Mouse (Mus musculus) brain, embryonic 18.5 days (tissue): ENCODE measurements at regions not wholly inside any gene's neighbourhood (a gene's known extent, or its start where the extent isn't known, plus 50 kb on each side); places are given as distances from the start of the nearest gene placed in this dataset.

Experiments
- DNase-seq: peaks from one replicate; pipeline ENCODE4 v3.0.0-alpha.2; 2012; ENCODE audit warnings: low read depth, low spot score

DNA sequence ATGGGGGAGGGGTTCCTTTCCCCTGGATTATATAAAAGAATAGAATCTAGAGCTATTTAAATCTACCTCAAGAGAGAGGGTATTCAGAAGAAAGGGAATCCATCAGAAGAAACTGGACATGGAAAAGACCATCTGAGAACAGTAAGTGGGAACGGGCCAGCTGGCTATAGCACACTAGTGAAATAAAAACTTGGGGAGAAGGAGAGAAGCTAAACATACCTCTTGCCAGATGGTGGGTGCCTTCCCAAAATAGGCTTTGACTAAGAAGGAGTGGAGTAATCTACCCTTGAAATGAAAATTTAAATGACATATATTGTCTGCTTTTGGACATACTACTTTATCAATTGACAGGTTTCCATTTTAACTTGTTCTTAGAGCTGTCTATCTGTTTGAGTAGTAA is 657.6 kb downstream of the Inhba start:
- DNase-seq = no peak

DNA sequence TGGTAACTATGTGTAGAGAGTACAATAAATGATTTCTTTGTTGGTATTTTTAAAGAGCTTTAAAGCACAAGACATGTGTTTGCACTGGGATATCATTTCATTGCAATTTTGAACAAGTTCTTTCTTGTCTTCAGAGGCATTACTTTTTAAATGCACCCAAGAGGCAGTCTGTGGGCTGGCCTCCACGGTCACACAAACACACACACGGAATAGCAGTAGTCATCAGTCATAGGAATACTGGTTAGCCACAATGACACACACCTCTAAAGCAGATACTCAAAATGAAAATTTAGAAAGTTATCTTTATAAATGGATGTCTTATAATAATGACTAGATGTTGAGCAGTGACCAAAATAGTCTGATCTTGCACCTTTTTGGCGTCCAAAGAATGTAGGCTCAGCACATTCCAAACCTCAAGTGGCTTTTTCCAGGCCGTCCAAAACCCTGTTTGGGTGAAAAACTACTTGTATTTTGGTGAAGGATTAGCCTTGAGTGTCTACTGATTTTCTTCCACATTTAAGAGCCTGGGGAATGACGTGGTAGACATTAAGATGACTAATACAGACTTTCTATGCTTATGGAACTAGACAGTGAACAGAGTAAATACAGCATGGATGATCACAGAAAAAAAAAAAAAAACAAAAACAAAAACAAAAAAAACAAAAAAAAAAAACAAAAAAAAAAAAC is 658.5 kb downstream of the Inhba start:
- DNase-seq = no peak

DNA sequence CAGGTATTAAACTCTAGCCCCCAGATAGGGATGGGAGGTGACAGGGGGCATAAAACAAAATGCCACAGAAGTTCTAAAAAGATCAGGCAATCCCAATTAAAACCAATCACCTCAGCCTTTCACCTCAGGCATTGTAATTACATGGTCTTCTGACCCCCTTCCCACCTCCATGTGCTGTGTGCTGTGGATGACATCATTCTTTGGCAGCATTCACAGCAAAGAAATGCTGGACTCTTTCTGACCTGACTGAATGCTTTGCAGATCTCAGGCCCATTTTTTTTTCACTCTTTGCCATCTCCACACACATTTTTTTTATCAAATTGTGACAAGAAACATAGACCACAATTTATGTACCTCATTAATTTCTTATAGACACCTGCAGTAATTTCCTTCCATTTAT is 659.1 kb downstream of the Inhba start:
- DNase-seq = no peak

- no peak for DNase-seq
These were observed 665.2 kb downstream of the Inhba start for GRCm38 (mm10) chr13:16676873-16677272.

DNA sequence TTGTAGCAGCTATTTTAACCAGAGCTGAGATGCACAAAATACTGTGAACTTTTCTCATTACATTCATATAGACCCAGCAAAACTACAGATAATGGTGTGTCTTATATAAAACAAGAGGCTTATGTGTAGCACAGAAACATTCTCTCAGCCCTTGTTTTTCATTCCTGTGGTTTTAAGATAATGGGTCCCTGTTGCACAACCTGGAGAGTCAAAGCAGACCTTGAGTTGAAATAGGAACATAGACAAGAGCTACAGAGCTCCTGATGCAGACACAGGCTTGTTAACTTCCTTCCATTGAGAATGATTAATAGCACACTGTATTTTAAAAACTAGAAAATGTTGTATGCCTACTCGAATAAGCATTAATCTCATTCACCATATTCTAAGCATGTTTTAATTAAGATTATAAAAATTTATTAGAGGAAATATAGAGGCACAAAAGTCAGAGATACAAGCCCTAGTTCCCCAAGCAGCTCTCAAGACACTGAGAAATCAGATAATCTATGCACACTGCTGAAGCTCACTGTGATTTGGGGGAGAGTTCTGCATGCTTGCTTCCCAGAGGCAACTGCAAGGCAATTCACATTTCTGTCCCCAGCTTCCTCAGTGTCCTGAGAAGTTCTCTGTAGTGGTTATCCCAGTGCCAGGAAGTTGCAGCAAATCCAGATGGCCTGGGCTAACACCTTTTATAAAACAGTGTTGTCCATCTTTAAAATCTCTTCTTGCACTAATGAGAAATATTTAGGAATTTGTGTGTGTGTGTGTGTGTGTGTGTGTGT is 666.8 kb downstream of the Inhba start:
- DNase-seq = no peak

GRCm38 (mm10) chr13:16694201-16694600 is 682.5 kb downstream of the Inhba start:
- DNase-seq = no peak

DNA sequence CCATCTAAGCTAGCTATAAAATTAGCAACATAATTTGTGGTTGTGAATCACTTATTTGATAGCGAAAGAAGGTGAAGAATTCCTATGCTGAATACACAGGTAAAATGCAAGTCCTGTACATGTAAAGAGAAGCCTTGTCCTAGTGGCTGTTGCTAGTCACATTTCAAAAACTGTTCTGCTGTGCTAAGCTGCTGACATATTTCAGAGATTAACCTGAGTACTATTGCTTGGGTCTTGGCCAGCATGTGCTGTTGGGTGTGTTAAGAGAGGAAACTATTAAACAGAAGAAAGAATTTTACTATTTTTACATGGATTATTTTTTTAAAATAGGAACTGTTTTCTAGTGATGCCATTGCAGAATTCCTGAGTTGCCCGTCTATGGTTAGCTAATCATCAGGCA is 689.3 kb downstream of the Inhba start:
- no peak for DNase-seq

- DNase-seq = no peak
These were observed 690.5 kb downstream of the Inhba start for GRCm38 (mm10) chr13:16702138-16702537.

DNA sequence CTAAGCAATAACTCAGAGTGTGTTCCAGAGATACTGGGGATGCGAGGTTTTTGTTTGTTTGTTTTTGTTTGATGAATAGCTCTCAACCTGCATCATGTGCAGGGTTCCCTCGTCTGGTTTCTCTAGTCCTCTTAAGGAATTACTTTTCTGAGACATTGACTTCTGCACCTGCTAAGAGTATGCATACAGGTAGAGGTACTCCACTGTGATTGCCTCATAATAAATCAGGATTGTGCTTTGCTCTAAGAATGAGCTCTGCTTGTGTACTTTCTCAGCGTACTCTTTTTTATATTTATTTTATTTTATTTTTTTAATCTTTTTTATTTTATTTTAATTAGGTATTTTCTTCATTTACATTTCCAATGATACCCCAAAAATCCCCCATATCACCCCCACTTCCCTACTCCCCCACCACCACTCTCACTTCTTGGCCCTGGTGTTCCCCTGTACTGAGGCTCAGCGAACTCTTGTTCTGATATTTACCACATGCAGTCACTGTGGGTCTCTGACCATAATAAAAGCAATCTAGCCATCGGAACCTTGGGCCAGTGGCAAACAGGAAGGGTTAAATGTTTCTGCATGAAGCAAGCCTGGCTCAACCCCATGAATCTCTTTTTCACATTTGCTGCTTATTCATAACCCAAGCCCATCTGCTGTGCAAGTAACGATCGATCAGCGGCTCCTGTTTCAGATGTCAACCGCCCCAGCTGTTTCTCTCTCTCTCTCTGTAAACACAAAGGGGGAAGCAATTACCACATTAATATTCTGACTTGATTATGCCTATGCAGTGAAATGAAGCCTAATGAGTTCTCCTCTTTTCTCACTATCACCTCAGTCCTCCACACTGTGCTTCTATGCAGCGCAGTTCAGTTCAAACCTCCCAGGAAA is 693.8 kb downstream of the Inhba start:
- DNase-seq = no peak

DNA sequence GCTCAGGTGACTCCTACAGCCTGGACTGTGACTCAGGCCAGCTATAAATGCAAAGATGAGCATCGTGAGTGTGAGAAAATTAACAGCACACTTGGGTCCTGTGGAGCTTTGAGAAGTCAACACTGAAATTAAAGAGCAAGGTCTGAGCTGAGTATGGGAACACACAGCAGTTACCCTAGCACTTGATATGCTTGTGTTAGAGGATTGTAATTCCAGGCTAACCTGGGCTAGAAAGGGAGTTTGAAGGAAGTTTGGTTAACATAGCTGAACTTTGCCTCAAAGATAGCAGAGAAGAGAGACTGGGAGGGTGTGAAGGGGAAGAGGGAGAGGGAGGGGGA is 694.4 kb downstream of the Inhba start:
- DNase-seq = no peak

- no peak for DNase-seq
These were observed 703.8 kb downstream of the Inhba start for GRCm38 (mm10) chr13:16715296-16715960.

DNA sequence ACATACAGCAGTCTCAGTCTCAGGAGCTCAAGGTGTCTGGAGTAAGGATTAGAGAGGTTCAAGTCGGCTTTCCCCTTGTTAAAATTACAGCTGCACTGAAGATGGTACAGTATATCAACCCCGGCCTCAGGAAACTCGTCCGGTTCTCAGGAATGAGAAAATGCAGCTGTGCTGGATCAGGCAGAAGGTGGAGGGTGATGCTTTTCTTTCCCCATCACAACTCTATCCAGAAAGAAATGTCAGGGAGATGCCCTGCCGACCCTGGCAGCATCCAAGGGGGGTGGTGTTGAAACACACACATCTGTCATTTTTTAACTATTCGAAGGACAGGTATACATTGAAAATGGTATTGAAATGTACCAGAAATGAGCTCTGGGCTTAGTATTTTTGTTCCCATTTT is 704.7 kb downstream of the Inhba start:
- no peak for DNase-seq

DNA sequence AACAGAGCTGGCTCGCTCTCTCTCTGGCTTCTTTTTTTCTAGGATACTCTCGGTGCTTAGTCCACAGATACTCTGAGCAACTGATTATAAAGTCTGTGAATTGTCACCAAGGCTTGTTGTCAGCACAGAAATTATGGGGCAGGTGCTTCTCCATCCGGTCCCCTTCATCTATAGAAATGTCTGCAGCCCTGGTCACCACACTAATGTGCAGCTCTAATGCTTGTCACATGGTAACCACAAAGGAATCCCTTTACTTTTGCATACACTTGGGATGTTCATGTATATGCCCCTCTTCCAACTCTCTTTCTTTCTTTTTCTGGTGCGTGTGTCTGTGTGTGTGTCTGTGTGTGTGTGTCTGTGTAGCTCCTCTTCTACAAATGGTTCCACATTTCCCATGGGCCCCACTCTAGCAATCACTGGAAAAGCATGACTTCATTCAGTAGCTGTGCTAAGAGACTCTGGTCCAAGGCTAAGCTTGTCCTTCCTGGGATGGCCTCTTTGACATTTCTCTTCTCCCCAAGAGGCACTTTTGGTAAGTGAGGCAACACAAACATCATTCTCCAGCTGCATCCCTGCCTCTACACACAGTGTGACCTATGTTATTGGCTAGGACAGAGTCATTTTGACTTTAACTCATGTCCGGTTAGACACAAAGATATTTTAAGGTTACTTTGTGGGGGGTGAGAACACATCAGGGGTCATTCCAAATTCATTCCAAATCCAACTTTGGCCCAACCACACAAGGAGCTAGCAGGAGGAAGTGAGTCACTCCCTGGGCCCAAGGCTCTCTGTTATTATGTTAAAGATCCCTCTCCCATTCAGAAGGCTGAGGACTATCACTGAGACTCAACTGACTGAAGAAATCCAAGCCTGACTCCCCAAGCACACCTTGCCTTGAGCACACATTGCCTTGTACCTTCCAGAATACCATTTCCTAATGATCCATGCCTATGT is 705.4 kb downstream of the Inhba start:
- DNase-seq = no peak

DNA sequence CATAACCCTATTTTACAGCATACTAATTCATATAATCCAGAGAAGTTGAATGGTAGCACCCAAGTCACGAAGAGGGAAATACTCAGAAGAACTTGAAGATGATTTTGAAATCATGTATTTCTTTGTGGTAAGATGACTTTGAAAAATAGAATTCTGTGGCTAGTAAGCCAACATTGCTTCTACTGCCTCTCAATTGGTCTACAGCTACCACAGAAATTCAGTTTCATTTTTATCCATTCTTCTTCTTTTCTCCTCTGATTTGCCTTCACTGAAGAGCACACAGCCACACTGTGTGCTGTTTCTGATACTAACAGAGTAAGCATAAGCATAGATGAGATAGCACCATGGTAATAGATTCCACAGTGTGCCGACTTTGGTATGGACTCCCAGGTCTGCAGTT is 708.4 kb downstream of the Inhba start:
- DNase-seq = no peak

GRCm38 (mm10) chr13:16725350-16725749 is 713.7 kb downstream of the Inhba start:
- DNase-seq = no peak

DNA sequence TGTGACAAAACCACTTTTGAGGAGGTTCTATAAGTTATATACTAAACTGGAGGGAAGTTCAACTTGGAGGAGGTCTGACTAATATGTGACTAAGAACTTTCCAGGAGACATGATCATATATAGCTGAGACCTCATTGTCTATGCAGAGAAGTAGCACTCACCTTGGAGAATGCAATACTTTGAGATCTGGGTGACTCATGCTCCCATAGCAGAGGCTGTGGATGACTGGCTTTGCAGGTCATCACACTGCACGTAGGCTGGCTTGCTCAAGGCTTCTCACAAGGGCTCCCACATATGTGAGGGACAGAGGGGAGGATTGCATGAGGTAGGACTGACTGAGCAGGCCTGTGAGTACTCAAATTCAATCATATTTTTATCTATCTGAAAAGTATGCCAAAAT is 726.7 kb downstream of the Inhba start:
- DNase-seq = no peak

DNA sequence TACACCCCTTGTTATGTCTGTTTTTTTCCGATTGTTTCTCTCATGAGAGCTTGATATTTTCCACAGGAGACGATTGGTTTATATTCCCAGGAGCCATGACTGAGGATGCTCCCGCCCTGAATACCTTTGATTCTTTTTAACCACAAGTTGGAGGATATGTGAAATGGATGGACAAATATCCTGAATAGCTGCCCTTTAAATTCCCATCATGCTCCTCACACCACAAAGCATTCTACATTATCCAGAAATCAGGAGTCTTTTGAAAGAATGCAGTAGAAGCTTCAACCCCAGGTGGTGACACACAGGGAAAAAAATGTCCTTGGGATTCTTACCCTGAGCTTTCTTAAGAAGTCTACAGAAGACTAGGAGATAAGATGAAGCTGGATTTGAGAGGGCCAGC is 727.9 kb downstream of the Inhba start:
- no peak for DNase-seq

DNA sequence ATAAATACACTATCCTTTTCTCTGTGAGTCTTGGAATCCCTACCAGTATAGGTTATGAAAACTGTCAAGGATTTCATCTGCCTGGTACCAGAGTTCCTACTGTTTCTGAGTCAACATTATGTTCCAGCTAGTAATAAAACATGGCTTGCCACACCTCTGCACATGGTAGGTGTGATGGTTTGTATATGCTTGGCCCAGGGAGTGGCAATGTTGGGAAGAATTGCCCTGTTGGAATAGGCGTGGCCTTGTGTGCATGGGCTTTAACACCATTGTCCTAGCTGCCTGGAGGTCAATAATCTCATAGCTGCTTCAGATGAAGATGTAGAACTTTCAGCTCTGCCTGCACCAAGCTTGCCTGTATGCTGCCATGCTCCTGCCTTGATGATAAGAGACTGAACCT is 732.6 kb downstream of the Inhba start:
- no peak for DNase-seq

DNA sequence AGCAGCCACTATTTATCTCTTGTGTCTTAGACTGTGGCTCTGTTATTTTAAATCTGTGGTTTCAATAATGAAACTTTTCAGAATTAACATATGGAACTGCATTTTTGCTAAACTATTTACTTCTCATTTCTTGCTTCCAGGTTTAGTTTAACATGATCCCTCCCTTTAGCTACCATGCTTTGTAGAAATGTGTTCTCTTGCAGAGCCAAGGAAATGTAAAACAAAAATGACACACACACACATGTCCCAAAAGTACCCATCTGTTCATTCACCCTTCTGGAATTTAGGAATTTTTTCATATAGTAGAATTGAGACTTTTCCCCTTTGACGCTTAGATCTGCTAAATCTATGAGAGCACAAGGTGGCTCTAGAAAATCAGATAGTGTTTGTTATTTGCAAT is 734.0 kb downstream of the Inhba start:
- DNase-seq = no peak

DNA sequence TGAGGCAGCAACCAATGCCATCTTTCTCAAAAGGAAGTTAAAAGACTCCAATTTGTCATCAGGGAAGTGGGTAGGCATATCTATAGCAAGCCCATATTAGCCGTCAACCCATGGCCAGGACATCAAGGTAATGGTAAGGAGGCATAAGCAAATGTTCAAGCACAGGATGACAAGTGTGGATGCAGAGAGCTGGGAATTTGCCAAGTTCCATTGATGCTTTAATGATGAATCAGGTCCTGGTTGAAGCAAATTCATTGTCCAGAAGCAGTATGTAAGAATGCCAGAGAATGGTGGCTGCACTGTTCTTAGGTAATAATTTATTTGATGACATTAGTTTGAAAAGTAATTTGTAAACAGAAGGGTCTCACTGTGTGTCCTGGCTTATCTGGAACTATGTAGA is 734.8 kb downstream of the Inhba start:
- no peak for DNase-seq

- DNase-seq = no peak
These were observed 744.6 kb downstream of the Inhba start for GRCm38 (mm10) chr13:16756264-16756663.
